Mouse (Mus musculus): ENCODE data around the gene Adam19. TPM values are rescaled to one million over a fixed set of nuclear protein-coding genes. Genes with fewer than 3 reads are reported as not detected.

The Adam19 gene
- polyA plus RNA-seq, 1 experiment from 2014 or later = 4.3 TPM

- Histone ChIP-seq H3K27me3 (ENCODE audit: control insufficient read depth, insufficient read depth, low read length) (no peaks in the 10 kb centered on the region), H3K36me3 (ENCODE audit: control insufficient read depth, insufficient read depth, low read length) (peaks cover 2% of the 10 kb centered on the region; the same call in 1 of the 2 replicates), H3K9me3 (ENCODE audit: control insufficient read depth, low read length) (no peaks in the 10 kb centered on the region), H3K27ac (replicated peaks) (no peak overlapping the region), H3K4me2 (replicated peaks; ENCODE audit: low read depth) (no peak overlapping the region), H3K4me1 (replicated peaks; ENCODE audit: control insufficient read depth, insufficient read depth) (0 out of 2 replicates have a peak, but pooled peaks cover 3% of the 10 kb centered on the region), H3K4me3 (ENCODE audit: low read depth, low read length) (no peak overlapping the region), H3K9ac (ENCODE audit: low read length) (no peak overlapping the region)
- TF ChIP-seq EP300 (optimal IDR thresholded peaks at IDR 0.05) (no peak), CTCF (IDR thresholded peaks at IDR 0.05; ENCODE audit: low read depth) (no peak)
- DNase-seq (ENCODE audit: low spot score) (no peak), ATAC-seq (ENCODE audit: low FRiP score, low TSS enrichment) (no peak)
- 79% methylated on average over 7 of the region's 7 CpGs for WGBS
These were observed 22.1 kb downstream of the Adam19 start for GRCm38 (mm10) chr11:46077732-46078375.

- ATAC-seq (ENCODE audit: low FRiP score, low TSS enrichment) = no peak
These were observed 25.3 kb downstream of the Adam19 start for GRCm38 (mm10) chr11:46081075-46081474.

GRCm38 (mm10) chr11:46083405-46083804 lies 27.6 kb downstream of the Adam19 start:
- H3K27ac ChIP-seq (replicated peaks) = no peak overlapping the region
- no peak for DNase-seq (ENCODE audit: low spot score)

More at GRCm38 (mm10) chr11:46081075-46081474, 25.3 kb downstream of the Adam19 start:
- WGBS = 83% methylated on average over 2 of the region's 2 CpGs
- Histone ChIP-seq H3K27me3 (ENCODE audit: control insufficient read depth, insufficient read depth, low read length) (no peaks in the 10 kb centered on the region), H3K36me3 (ENCODE audit: control insufficient read depth, insufficient read depth, low read length) (peaks cover 2% of the 10 kb centered on the region; the same call in 1 of the 2 replicates), H3K4me3 (ENCODE audit: low read depth, low read length) (no peak overlapping the region), H3K27ac (replicated peaks) (no peak overlapping the region), H3K9me3 (ENCODE audit: control insufficient read depth, low read length) (no peaks in the 10 kb centered on the region), H3K9ac (ENCODE audit: low read length) (no peak overlapping the region), H3K4me2 (replicated peaks; ENCODE audit: low read depth) (no peak overlapping the region), H3K4me1 (replicated peaks; ENCODE audit: control insufficient read depth, insufficient read depth) (peaks cover 7% of the 10 kb centered on the region; the same call in 1 of the 2 replicates)
- no peak for DNase-seq (ENCODE audit: low spot score)
- TF ChIP-seq CTCF (IDR thresholded peaks at IDR 0.05; ENCODE audit: low read depth) = no peak
- no peak for TF ChIP-seq EP300 (optimal IDR thresholded peaks at IDR 0.05)

GRCm38 (mm10) chr11:46083835-46084444 lies 28.1 kb downstream of the Adam19 start:
- Histone ChIP-seq H3K36me3 (ENCODE audit: control insufficient read depth, insufficient read depth, low read length) (no peaks in the 10 kb centered on the region), H3K27me3 (ENCODE audit: control insufficient read depth, insufficient read depth, low read length) (no peaks in the 10 kb centered on the region), H3K9ac (ENCODE audit: low read length) (no peak overlapping the region), H3K4me2 (replicated peaks; ENCODE audit: low read depth) (no peak overlapping the region), H3K9me3 (ENCODE audit: control insufficient read depth, low read length) (no peaks in the 10 kb centered on the region), H3K4me3 (ENCODE audit: low read depth, low read length) (no peak overlapping the region), H3K4me1 (replicated peaks; ENCODE audit: control insufficient read depth, insufficient read depth) (peaks cover 10% of the 10 kb centered on the region), H3K27ac (replicated peaks) (peak overlapping the region; percentile 61)
- DNase-seq (ENCODE audit: low spot score) (no peak), ATAC-seq (ENCODE audit: low FRiP score, low TSS enrichment) (no peak)
- TF ChIP-seq CTCF (IDR thresholded peaks at IDR 0.05; ENCODE audit: low read depth) (no peak), EP300 (optimal IDR thresholded peaks at IDR 0.05) (no peak)
- 78% methylated on average over 11 of the region's 11 CpGs for WGBS

More at GRCm38 (mm10) chr11:46083405-46083804, 27.6 kb downstream of the Adam19 start:
- H3K4me2 ChIP-seq (replicated peaks; ENCODE audit: low read depth) = no peak overlapping the region
- H3K9me3 ChIP-seq (ENCODE audit: control insufficient read depth, low read length) = no peaks in the 10 kb centered on the region
- no peak overlapping the region for H3K4me3 ChIP-seq (ENCODE audit: low read depth, low read length)
- ATAC-seq (ENCODE audit: low FRiP score, low TSS enrichment) = no peak; the same call in 1 of the 2 replicates
- no peak for TF ChIP-seq EP300 (optimal IDR thresholded peaks at IDR 0.05)
- TF ChIP-seq CTCF (IDR thresholded peaks at IDR 0.05; ENCODE audit: low read depth) = no peak
- no peaks in the 10 kb centered on the region for H3K27me3 ChIP-seq (ENCODE audit: control insufficient read depth, insufficient read depth, low read length)
- no peak overlapping the region for H3K9ac ChIP-seq (ENCODE audit: low read length)
- WGBS = 67% methylated on average over 3 of the region's 3 CpGs
- H3K4me1 ChIP-seq (replicated peaks; ENCODE audit: control insufficient read depth, insufficient read depth) = peaks cover 7% of the 10 kb centered on the region
- no peaks in the 10 kb centered on the region for H3K36me3 ChIP-seq (ENCODE audit: control insufficient read depth, insufficient read depth, low read length)

DNA sequence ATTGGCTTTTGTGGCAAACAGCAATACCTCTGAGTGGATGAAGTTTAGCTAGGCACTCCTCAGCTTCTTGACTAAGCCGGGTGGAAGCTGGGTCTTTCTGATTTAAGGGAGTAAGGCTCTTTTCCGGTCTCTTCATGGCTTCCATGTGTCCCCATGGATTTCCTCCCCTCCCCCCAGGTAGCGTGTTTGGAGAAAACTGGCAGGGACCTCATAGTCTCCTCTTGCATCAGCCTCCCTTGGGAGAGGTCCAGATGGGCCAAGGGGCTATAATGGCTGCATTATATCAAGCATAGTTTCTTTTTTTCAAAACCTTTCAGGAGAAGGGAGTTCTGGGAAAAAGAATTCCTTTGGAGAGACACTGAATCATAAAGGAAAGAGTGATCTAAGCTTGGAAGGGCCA lies 28.8 kb downstream of the Adam19 start:
- 47% methylated on average over 3 of the region's 3 CpGs for WGBS
- DNase-seq (ENCODE audit: low spot score) (no peak), ATAC-seq (ENCODE audit: low FRiP score, low TSS enrichment) (no peak)
- Histone ChIP-seq H3K9ac (ENCODE audit: low read length) (no peak overlapping the region), H3K27ac (replicated peaks) (peak overlapping the region; percentile 61), H3K4me3 (ENCODE audit: low read depth, low read length) (no peak overlapping the region), H3K27me3 (ENCODE audit: control insufficient read depth, insufficient read depth, low read length) (no peaks in the 10 kb centered on the region), H3K9me3 (ENCODE audit: control insufficient read depth, low read length) (no peaks in the 10 kb centered on the region), H3K4me1 (replicated peaks; ENCODE audit: control insufficient read depth, insufficient read depth) (peaks cover 10% of the 10 kb centered on the region), H3K4me2 (replicated peaks; ENCODE audit: low read depth) (no peak overlapping the region), H3K36me3 (ENCODE audit: control insufficient read depth, insufficient read depth, low read length) (no peaks in the 10 kb centered on the region)
- TF ChIP-seq CTCF (IDR thresholded peaks at IDR 0.05; ENCODE audit: low read depth) (no peak), EP300 (optimal IDR thresholded peaks at IDR 0.05) (no peak)
